Mouse (Mus musculus) bone marrow, adult 2 months (tissue): Measurements from ENCODE around the gene Lrpap1.

ENCODE experiments used
- CTCF ChIP-seq: fragments of 200-500 bp; IDR thresholded peaks from 2 replicates; pipeline ENCODE4 v1.5.1; 2011; ENCODE audit warnings: low read length, control low read depth; ENCODE audit not compliant: control insufficient read depth, insufficient read depth
- POLR2A ChIP-seq: fragments of 200-500 bp; IDR thresholded peaks from 2 replicates; pipeline ENCODE4 v1.6.1; 2011; ENCODE audit warnings: low read depth, mild to moderate bottlenecking, control low read depth, low read length, borderline replicate concordance; ENCODE audit not compliant: control insufficient read depth

DNA sequence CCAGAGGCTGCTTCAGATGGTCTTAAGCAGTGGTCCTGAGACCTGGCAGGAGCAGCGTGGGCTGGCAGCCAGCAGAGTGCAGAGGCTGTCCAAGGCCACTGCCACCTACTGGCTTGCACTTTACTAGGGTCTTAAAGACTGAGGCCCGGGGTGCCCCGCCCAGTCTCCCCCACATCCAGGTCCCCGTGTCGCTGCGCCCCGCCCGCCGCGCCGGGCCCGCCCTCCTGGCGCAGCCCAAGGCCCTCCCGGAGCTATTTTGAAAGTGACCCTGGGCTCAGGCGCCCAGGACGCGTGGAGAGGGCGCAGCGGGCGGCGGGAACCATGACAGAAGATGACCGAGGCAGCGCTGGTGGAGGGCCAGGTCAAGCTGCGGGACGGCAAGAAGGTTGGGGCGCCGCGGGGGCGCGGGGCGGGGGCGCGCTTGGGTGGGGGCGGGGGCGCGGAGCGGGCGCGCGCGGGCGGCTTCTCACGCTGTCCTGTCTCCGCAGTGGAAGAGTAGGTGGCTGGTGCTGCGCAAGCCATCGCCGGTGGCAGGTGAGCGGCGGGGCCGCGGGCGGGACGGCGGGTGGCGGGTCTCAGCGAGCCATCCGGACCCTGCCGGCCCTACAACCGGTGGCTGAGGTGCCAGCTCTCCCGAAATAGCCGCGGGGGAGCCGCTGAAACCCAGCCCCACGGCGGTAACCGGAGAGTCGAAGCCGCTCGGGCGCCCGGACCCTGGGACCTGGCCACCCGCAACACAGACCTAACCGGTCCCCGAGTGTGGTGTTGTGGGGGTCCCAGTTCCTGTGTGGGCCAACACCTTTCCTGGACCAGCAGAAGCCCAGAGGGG is 48.7 kb downstream of the Lrpap1 start, which contains the start of gene Dok7:
- TF ChIP-seq POLR2A, result no peak
- no peak for TF ChIP-seq CTCF
